Mouse (Mus musculus) CD8-positive naive resting alpha-beta T cell, adult 2 months (primary cell): ENCODE measurements around the gene Tax1bp3.

Source experiments
- DNase-seq, 2 experiments: peaks; one replicate each; pipeline ENCODE4 v3.0.0; 2022; ENCODE audit warnings: low read depth in 2 of 2, low spot score in 2 of 2

Tax1bp3 gene

GRCm38 (mm10) chr11:73176608-73177508 lies at the start of gene Tax1bp3, which contains the start of gene Emc6:
Gene Tax1bp3, plus strand, starts transcription at chr11:73177083.
Gene Emc6, minus strand, starts transcription at chr11:73177037.
- peak; percentile 94 to 95 for DNase-seq

GRCm38 (mm10) chr11:73131020-73131419 lies 45.9 kb upstream of the Tax1bp3 start:
- DNase-seq: peak in 1 of 2 experiments; percentile 24

GRCm38 (mm10) chr11:73132999-73133398 lies 43.9 kb upstream of the Tax1bp3 start:
- no peak for DNase-seq

- no peak for DNase-seq
Observed at GRCm38 (mm10) chr11:73134222-73134621, 42.7 kb upstream of the Tax1bp3 start.

GRCm38 (mm10) chr11:73136587-73136986 lies 40.3 kb upstream of the Tax1bp3 start:
- no peak for DNase-seq

- DNase-seq: no peak
Observed at GRCm38 (mm10) chr11:73137116-73137515, 39.8 kb upstream of the Tax1bp3 start.

GRCm38 (mm10) chr11:73137591-73138501 lies 39.0 kb upstream of the Tax1bp3 start, which contains the start of gene Haspin:
Gene Haspin, minus strand, starts transcription at chr11:73138294.
- peak; percentile 86 to 92 for DNase-seq

- DNase-seq: no peak
Observed at GRCm38 (mm10) chr11:73144261-73144681, 32.6 kb upstream of the Tax1bp3 start.

GRCm38 (mm10) chr11:73146026-73146974 lies 30.6 kb upstream of the Tax1bp3 start:
- no peak for DNase-seq

- DNase-seq: no peak
Observed at GRCm38 (mm10) chr11:73146975-73147365, 29.9 kb upstream of the Tax1bp3 start.

GRCm38 (mm10) chr11:73148209-73148608 lies 28.7 kb upstream of the Tax1bp3 start:
- DNase-seq: no peak

GRCm38 (mm10) chr11:73155071-73155470 lies 21.8 kb upstream of the Tax1bp3 start:
- DNase-seq: no peak

GRCm38 (mm10) chr11:73159957-73160810 lies 16.7 kb upstream of the Tax1bp3 start, which contains the start of gene P2rx5:
Gene P2rx5, plus strand, starts transcription at chr11:73160421.
- no peak for DNase-seq

GRCm38 (mm10) chr11:73160811-73161200 lies 16.1 kb upstream of the Tax1bp3 start:
- DNase-seq: no peak

- no peak for DNase-seq
Observed at GRCm38 (mm10) chr11:73161616-73162015, 15.3 kb upstream of the Tax1bp3 start.

GRCm38 (mm10) chr11:73162284-73162683 lies 14.6 kb upstream of the Tax1bp3 start:
- DNase-seq: no peak

GRCm38 (mm10) chr11:73168071-73168470 lies 8.8 kb upstream of the Tax1bp3 start:
- DNase-seq: no peak

GRCm38 (mm10) chr11:73168576-73168975 lies 8.3 kb upstream of the Tax1bp3 start:
- no peak for DNase-seq

- peak; percentile 28 to 51 for DNase-seq
Observed at GRCm38 (mm10) chr11:73169231-73169630, 7.7 kb upstream of the Tax1bp3 start.
